Mouse (Mus musculus) heart, embryonic 11.5 days (tissue): ENCODE data around the gene Gm49450. TPM values are rescaled to one million over a fixed set of nuclear protein-coding genes. Genes with fewer than 3 reads are reported as not detected.
A peak's percentile ranks its signal among the peaks of the same experiment; 100 is the strongest.

Experiments
- ATAC-seq: fragments of 200-750 bp; cut with Nextera tagmentation; replicated peaks from 2 replicates; pipeline ENCODE4 v1.8.0; 2017; ENCODE audit warnings: moderate library complexity; ENCODE audit not compliant: insufficient number of reproducible peaks, low FRiP score, low TSS enrichment
- H3K27ac ChIP-seq: fragments of 300-500 bp; sonication (generic); 2 replicates; pipeline ENCODE4 v1.5.1; 2014; ENCODE audit warnings: mild to moderate bottlenecking, low read depth, low read length
- H3K27me3 ChIP-seq: fragments of 300-500 bp; sonication (generic); 2 replicates; pipeline ENCODE4 v1.6.1; 2014; ENCODE audit warnings: mild to moderate bottlenecking, low read length, mixed read lengths; ENCODE audit not compliant: control insufficient read depth, insufficient read depth
- H3K36me3 ChIP-seq: fragments of 300-500 bp; sonication (generic); 2 replicates; pipeline ENCODE4 v1.6.1; 2014; ENCODE audit warnings: mild to moderate bottlenecking, low read length, moderate library complexity, mixed read lengths; ENCODE audit not compliant: control insufficient read depth, insufficient read depth
- H3K4me1 ChIP-seq: fragments of 300-500 bp; sonication (generic); 2 replicates; pipeline ENCODE4 v1.6.1; 2014; ENCODE audit warnings: low read length; ENCODE audit not compliant: control insufficient read depth, insufficient read depth
- H3K4me2 ChIP-seq: fragments of 300-500 bp; sonication (generic); 2 replicates; pipeline ENCODE4 v1.6.1; 2014; ENCODE audit warnings: mild to moderate bottlenecking, moderate library complexity
- H3K4me3 ChIP-seq: fragments of 300-500 bp; sonication (generic); 2 replicates; pipeline ENCODE4 v1.5.1; 2014; ENCODE audit warnings: low read depth, low read length
- H3K9ac ChIP-seq: fragments of 300-500 bp; sonication (generic); 2 replicates; pipeline ENCODE4 v1.6.1; 2014; ENCODE audit warnings: mild to moderate bottlenecking, low read depth, low read length, moderate library complexity
- H3K9me3 ChIP-seq: fragments of 300-500 bp; sonication (generic); replicated peaks from 2 replicates; pipeline ENCODE4 v1.6.1; 2016; ENCODE audit warnings: low read length; ENCODE audit not compliant: control insufficient read depth
- WGBS: fragments of 180-500 bp; shearing (Covaris S2); extraction: QIAGEN DNeasy Blood & Tissue Kit; methylation state at CpG from one replicate; pipeline ENCODE4 v1.1.7; 2014; ENCODE audit not compliant: insufficient replicate concordance; 5-methylcytosine and 5-hydroxymethylcytosine counted together
- polyA plus RNA-seq: library from polyadenylated mRNA; unstranded; fragments of >200 nt; fragmentation: Nextera tagmentation; extraction: Ambion mirVana; gene quantifications from 2 replicates; pipeline ENCODE4 v1.2.1, GENCODE M21; 2014

The Gm49450 gene
- polyA plus RNA-seq, 1 experiment from 2014 or later: not detected

DNA sequence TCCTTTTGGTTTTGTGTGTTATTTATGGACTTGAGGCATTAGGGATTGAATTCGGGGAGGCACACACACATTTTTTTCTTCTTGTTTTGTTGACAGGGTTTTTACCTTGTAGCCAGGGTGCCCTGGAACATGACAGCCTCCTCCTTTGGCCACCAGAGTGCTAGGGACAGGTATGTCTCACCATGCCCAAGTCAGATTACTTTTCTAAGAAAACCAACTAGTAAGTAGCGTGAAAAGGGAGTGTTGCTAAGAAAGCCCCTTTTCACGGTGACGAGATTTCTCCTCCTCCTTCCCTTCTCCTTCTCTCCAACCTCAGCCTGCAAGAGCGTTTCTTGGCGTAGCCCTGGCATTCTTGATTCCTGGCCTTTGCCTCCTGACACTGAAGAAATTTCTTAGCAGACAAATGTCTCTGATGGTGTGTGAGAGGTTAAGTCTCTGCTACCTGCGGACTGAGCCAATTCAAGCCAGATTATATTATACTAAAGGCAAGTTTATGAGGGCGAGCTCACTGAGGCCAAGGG is 34.4 kb upstream of the Gm49450 start:
- no peaks in the 10 kb centered on the region for H3K36me3 ChIP-seq
- no peak for ATAC-seq
- 57% methylated on average over 8 of the region's 8 CpGs for WGBS
- no peak overlapping the region for H3K9ac ChIP-seq
- H3K27ac ChIP-seq: peak overlapping the region; percentile 80
- H3K4me2 ChIP-seq: no peak overlapping the region
- no peak overlapping the region for H3K4me3 ChIP-seq
- peaks cover 66% of the 10 kb centered on the region for H3K4me1 ChIP-seq
- no peaks in the 10 kb centered on the region for H3K27me3 ChIP-seq
- no peaks in the 10 kb centered on the region for H3K9me3 ChIP-seq

DNA sequence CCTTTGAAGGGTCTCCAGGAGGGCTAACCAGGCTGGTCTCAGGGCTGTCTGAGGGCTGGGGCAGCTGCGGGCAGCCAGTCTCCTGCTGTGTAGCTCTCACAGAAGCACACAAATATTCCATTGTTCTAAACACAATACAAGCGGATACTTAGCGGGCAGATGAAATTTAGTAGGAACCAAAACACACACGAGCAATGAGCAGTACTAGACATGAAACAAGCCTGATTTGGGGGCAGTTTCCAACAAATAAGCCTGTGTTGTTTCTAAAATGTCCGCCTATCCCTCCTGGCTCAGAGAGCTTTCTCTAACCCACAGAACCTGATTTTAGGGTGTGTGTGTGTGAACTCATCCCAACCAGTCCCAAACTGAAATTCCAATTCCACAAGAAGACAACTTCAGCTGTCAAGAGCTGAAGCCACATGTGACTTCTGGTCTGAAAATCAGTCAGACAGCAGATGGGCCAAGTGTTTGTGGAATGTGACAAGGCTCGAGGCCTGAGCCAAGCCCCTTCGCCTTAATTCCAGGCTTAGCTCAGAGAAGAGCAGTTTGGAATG is 33.8 kb upstream of the Gm49450 start:
- Histone ChIP-seq H3K27me3 (no peaks in the 10 kb centered on the region), H3K4me3 (no peak overlapping the region), H3K9me3 (no peaks in the 10 kb centered on the region), H3K9ac (no peak overlapping the region), H3K4me2 (peak overlapping the region; percentile 3; the same call in 1 of the 2 replicates), H3K27ac (peak overlapping the region; percentile 80), H3K4me1 (peaks cover 61% of the 10 kb centered on the region), H3K36me3 (no peaks in the 10 kb centered on the region)
- WGBS: 27% methylated on average over 7 of the region's 7 CpGs
- ATAC-seq: no peak

DNA sequence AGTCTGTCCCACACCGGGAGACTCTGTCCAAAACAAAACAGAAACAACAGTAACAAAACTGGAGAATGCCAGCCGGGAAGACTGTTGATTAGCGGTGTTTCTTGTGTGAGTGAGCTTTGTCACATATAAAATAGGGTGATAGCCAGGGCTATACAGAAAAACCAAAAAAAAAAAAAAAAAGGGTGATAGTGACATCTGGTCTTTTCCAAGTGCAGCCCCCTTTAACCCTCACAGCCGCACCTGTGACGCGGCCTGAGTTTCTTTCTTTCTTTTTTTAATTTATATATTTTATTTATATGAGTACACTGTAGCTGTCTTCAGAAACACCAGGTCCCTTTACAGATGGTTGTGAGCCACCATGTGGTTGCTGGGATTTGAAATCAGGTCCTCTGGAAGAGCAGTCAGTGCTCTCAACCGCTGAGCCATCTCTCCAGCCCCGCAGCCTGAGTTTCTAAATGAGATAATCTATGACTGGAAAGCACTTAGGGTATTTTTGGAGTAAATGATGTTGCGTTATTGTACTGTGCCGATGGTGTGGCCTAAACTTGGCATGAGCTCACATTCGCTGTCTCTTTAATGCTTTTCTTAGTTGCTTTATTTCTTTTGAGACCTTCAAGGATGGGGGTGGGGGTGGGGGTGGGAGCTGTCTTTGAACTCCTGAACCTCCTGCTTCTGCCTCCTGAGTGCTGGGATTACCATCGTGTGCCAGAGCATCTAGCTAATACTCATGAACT is 32.8 kb upstream of the Gm49450 start:
- peaks cover 59% of the 10 kb centered on the region for H3K4me1 ChIP-seq

DNA sequence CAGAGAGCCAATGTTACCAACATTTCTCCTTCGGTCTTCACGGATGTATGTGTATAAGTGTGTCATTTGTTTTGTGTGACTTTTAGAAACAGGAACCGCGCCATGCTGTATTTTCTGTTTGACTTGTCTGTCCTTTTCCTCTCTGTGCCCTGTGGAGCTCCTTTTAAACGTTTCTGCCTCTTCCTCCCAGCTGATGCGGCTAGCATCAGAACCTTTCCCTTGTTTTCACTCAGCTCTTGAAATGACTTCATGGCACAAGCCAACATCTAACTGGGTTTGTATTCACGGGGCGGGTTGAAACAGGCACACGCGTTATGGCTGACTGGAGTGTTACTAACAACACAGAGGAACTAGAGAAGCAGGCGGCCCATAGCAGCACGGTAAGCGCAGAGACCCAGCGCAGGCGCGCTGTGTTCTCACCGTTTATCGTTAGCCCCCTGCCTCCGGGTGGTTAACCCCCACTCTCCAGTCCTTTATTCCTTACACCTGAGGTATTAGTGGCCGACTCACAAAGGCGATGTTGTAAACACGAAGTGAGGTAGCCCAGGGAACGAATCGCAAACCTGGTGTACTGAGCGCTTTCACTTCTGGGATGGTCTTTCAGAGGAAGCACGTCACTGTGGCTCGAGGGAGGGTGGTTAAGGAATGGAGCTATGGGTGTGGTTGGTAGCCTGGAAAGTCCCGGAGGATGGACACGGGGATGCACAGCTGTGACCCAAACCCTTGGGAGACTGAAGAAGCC is 32.1 kb upstream of the Gm49450 start:
- no peaks in the 10 kb centered on the region for H3K9me3 ChIP-seq
- H3K4me1 ChIP-seq: peaks cover 51% of the 10 kb centered on the region
- H3K27ac ChIP-seq: peak overlapping the region; percentile 97
- H3K36me3 ChIP-seq: no peaks in the 10 kb centered on the region
- peak overlapping the region; percentile 87 for H3K9ac ChIP-seq
- peak overlapping the region; percentile 53 for H3K4me3 ChIP-seq
- ATAC-seq: peak; percentile 76
- WGBS: 4% methylated on average over 29 of the region's 29 CpGs
- H3K27me3 ChIP-seq: no peaks in the 10 kb centered on the region
- H3K4me2 ChIP-seq: peak overlapping the region; percentile 76

More for the DNA sequence above, 32.8 kb upstream of the Gm49450 start:
- no peaks in the 10 kb centered on the region for H3K9me3 ChIP-seq
- H3K9ac ChIP-seq: peak overlapping the region; percentile 87
- H3K27me3 ChIP-seq: no peaks in the 10 kb centered on the region
- no peaks in the 10 kb centered on the region for H3K36me3 ChIP-seq
- WGBS: 29% methylated on average over 12 of the region's 12 CpGs
- peak overlapping the region; percentile 76 for H3K4me2 ChIP-seq
- H3K4me3 ChIP-seq: peak overlapping the region; percentile 53
- H3K27ac ChIP-seq: peak overlapping the region; percentile 97
- no peak for ATAC-seq

- 39% methylated on average over 6 of the region's 6 CpGs for WGBS
- Histone ChIP-seq H3K4me3 (peak overlapping the region; percentile 53), H3K36me3 (no peaks in the 10 kb centered on the region), H3K4me1 (peaks cover 44% of the 10 kb centered on the region), H3K9ac (peak overlapping the region; percentile 43; the same call in 1 of the 2 replicates), H3K4me2 (peak overlapping the region; percentile 76), H3K27me3 (no peaks in the 10 kb centered on the region), H3K9me3 (no peaks in the 10 kb centered on the region), H3K27ac (peak overlapping the region; percentile 97)
- no peak for ATAC-seq
Observed at GRCm38 (mm10) chr15:98984681-98985080, 31.3 kb upstream of the Gm49450 start.

DNA sequence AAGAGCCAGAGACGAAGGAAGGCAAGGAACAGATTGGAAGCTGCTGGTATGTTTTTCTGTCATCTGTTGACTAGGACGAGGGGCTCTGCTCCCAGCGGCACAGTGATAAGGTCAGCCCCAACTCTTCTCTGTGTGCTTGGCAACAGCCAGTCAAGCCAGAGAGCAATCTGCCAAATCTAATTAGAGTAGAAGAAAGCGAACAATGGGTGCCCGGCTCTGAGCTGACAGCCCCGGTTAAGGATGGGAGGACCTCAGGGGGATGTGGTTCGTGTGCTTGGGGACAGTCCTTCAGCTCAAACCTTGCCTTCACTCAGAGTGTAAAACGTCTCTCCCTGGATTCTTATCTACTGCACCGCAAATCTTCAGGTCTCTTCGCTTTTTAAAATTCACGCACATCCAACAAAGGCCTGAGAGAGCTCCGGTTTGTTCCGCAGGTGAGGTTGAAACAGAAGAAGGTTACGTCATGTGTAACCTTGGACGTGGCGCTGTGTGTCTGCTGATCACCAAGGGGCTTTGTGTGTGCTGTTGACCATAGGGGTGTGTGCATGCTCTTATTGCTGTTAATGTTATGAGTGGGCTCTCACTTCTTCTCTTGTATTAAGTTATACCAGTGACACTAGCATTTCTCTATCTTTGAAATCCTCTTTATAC is 30.2 kb upstream of the Gm49450 start:
- Histone ChIP-seq H3K36me3 (no peaks in the 10 kb centered on the region), H3K4me1 (peaks cover 40% of the 10 kb centered on the region), H3K27me3 (no peaks in the 10 kb centered on the region), H3K9ac (peak overlapping the region; percentile 34), H3K27ac (peak overlapping the region; percentile 78), H3K4me3 (peak overlapping the region; percentile 20), H3K9me3 (no peaks in the 10 kb centered on the region), H3K4me2 (peak overlapping the region; percentile 46)
- WGBS: 37% methylated on average over 16 of the region's 16 CpGs
- ATAC-seq: no peak

DNA sequence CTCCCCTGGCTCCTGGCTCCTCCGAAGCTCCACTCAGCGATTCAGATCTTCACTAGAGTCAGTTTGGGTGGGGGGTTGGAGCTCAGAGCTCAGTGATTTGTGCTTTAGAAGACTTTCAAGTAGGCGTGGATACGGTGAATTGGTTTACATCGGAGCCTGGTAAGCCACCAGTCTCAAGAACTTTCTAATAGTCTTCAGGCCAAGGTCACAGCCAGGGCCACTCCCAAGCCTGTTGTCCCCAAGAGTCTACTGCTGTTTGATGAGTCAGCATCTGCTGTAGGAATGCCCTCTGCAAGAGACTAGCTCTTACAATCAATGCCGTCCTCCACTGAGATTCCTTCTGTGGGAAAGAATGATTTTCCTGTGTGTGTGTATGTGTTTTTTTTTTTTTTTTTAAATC is 28.7 kb upstream of the Gm49450 start:
- H3K4me1 ChIP-seq: peaks cover 38% of the 10 kb centered on the region
- WGBS: 75% methylated on average over 6 of the region's 6 CpGs

DNA sequence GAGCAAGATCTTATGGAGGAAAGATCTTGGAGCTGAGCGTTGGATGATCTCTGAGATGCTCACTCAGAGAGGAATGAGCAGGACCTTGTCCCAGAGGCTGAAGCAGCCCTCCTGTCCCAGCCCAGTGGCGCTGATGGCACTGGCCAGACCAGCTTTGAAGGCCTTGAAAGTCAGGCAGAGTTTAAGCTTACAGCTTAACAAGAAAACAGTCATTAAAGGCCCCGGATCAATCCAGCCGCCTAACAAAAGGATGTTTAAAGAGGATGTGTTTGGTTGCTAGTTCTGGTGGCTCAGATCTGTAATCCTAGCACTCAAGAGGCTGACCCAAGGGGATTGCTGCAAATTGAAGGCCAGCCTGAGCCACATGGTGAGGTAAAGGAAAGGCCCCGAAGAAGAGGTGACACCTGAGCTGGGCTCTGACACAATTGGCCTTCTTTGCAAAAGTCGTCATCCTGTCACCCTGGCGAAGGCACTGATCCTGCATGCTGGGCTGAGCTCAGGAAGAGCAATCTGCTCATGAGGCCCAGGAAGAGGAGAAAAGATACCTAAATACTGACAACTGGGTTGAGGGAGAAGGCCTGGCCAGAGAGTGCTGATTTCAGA is 26.8 kb upstream of the Gm49450 start:
- H3K4me3 ChIP-seq: no peak overlapping the region
- no peaks in the 10 kb centered on the region for H3K9me3 ChIP-seq
- no peak for ATAC-seq
- no peak overlapping the region for H3K4me2 ChIP-seq
- peaks cover 34% of the 10 kb centered on the region for H3K4me1 ChIP-seq
- H3K27ac ChIP-seq: no peak overlapping the region
- H3K9ac ChIP-seq: no peak overlapping the region
- WGBS: 65% methylated on average over 7 of the region's 7 CpGs
- no peaks in the 10 kb centered on the region for H3K27me3 ChIP-seq
- H3K36me3 ChIP-seq: no peaks in the 10 kb centered on the region

More for the DNA sequence above, 28.7 kb upstream of the Gm49450 start:
- H3K9me3 ChIP-seq: no peaks in the 10 kb centered on the region
- H3K4me3 ChIP-seq: no peak overlapping the region
- ATAC-seq: no peak
- H3K27ac ChIP-seq: 0 out of 2 replicates have a peak overlapping the region, but pooled peaks have one; percentile 1
- no peak overlapping the region for H3K4me2 ChIP-seq
- no peaks in the 10 kb centered on the region for H3K27me3 ChIP-seq
- H3K36me3 ChIP-seq: no peaks in the 10 kb centered on the region
- H3K9ac ChIP-seq: no peak overlapping the region
